Mouse (Mus musculus) stomach, embryonic 14.5 days (tissue): ENCODE data around the gene Foxb2. TPM values are rescaled to one million over a fixed set of nuclear protein-coding genes. Genes with fewer than 3 reads are reported as not detected.
"Not testable (repeated sequence)": the region's sequence is repeated elsewhere in the genome, so short reads cannot be mapped to it uniquely, and the experiment has no call there.

Experiments
- ATAC-seq: fragments of 200-750 bp; cut with Nextera tagmentation; 2 replicates; pipeline ENCODE4 v1.8.0; 2017; ENCODE audit warnings: low read depth, moderate TSS enrichment; ENCODE audit not compliant: insufficient number of reproducible peaks, insufficient read depth, low FRiP score
- H3K27ac ChIP-seq: fragments of 300-500 bp; sonication (generic); 2 replicates; pipeline ENCODE4 v1.5.1; 2014; ENCODE audit warnings: mild to moderate bottlenecking, low read length, moderate library complexity, mixed read lengths
- H3K27me3 ChIP-seq: fragments of 300-500 bp; sonication (generic); 2 replicates; pipeline ENCODE4 v1.6.1; 2014; ENCODE audit warnings: low read length, control low read depth, mixed read lengths; ENCODE audit not compliant: control insufficient read depth, insufficient read depth
- H3K36me3 ChIP-seq: fragments of 300-500 bp; sonication (generic); 2 replicates; pipeline ENCODE4 v1.6.1; 2014; ENCODE audit warnings: mild to moderate bottlenecking, control low read depth, low read length, moderate library complexity, mixed read lengths; ENCODE audit not compliant: control insufficient read depth, insufficient read depth
- H3K4me1 ChIP-seq: fragments of 300-500 bp; sonication (generic); 2 replicates; pipeline ENCODE4 v1.6.1; 2014; ENCODE audit warnings: low read length, control low read depth, mixed read lengths; ENCODE audit not compliant: control insufficient read depth, insufficient read depth
- H3K4me2 ChIP-seq: fragments of 300-500 bp; sonication (generic); replicated peaks from 2 replicates; pipeline ENCODE4 v1.6.1; 2014; ENCODE audit warnings: low read depth, low read length, control low read depth
- H3K4me3 ChIP-seq: fragments of 300-500 bp; sonication (generic); 2 replicates; pipeline ENCODE4 v1.5.1; 2014; ENCODE audit warnings: low read depth, low read length, control low read depth
- H3K9ac ChIP-seq: fragments of 300-500 bp; sonication (generic); replicated peaks from 2 replicates; pipeline ENCODE4 v1.6.1; 2014; ENCODE audit warnings: low read depth, mild to moderate bottlenecking, control low read depth, low read length, moderate library complexity, mixed read lengths
- H3K9me3 ChIP-seq: fragments of 300-500 bp; sonication (generic); 2 replicates; pipeline ENCODE4 v1.6.1; 2016; ENCODE audit warnings: low read depth, low read length, control low read depth; ENCODE audit not compliant: control insufficient read depth
- WGBS: fragments of 180-500 bp; shearing (Covaris S2); extraction: QIAGEN DNeasy Blood & Tissue Kit; methylation state at CpG from one replicate; pipeline ENCODE4 v1.1.7; 2014; 5-methylcytosine and 5-hydroxymethylcytosine counted together
- polyA plus RNA-seq: library from polyadenylated mRNA; unstranded; fragments of >200 nt; fragmentation: Nextera tagmentation; extraction: Ambion mirVana; gene quantifications from 2 replicates; pipeline ENCODE4 v1.2.1, GENCODE M21; 2014

Foxb2 gene
- polyA plus RNA-seq, 1 experiment from 2014 or later, result not detected

DNA sequence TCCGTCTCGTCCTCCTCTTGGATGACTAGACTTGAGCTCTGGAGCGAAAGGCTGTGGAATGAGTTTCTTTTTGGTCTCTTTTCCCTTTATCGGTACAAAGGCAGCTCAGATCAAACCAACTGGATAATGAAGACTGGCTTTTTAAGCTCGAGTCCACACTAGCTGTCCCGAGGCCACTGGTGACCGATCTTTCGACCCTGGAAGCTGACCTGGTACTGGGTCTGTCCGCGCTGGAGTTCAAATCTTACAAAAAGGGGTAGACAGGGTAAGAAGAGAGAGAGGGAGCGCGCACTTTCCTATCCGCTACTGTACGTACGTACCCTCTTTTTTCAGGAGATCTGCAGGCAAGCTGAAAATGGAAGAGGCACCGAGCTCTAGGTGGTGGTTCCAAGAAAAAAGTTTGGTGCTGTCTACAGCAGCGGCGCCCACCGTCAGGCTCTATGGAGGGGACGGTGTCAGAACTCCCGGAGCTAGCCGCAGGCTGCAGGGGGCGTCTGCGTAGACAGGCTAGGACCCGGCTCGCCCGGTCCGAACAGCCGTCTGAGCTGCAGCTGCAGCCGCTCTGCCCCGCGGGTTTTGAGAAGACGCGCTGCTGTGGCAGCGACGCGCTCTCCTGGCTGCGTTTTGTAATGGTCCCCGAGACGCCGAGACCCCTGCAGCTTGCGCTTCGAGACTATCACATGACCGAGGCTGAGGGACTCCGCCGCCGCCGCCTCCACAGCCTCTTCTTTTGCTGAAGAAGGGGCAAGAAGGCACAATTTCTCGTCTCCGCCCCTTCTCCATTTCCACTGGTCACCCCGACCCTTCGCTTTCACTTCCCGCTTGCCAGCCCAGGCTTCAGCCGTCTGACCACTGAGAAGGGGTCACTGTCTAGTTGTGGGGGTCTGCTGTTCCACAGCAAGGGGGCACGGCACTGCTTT lies 597 bp upstream of the Foxb2 start:
- Histone ChIP-seq H3K27me3 (peaks cover 58% of the 10 kb centered on the region), H3K4me2 (peak overlapping the region; percentile 40), H3K27ac (no peak overlapping the region), H3K4me1 (peaks cover 17% of the 10 kb centered on the region; the same call in 1 of the 2 replicates), H3K36me3 (no peaks in the 10 kb centered on the region), H3K4me3 (peak overlapping the region; percentile 22), H3K9ac (no peak overlapping the region), H3K9me3 (no peaks in the 10 kb centered on the region)
- ATAC-seq, result no peak
- WGBS, result 2% methylated on average over 55 of the region's 55 CpGs

- H3K4me3 ChIP-seq, result peak overlapping the region; percentile 34
- no peaks in the 10 kb centered on the region for H3K36me3 ChIP-seq
- peaks cover 17% of the 10 kb centered on the region; the same call in 1 of the 2 replicates for H3K4me1 ChIP-seq
- under 1% methylated on average over 72 of the region's 88 CpGs for WGBS
- no peak overlapping the region for H3K27ac ChIP-seq
- no peaks in the 10 kb centered on the region for H3K9me3 ChIP-seq
- no peak overlapping the region for H3K9ac ChIP-seq
- peak overlapping the region; percentile 54 for H3K4me2 ChIP-seq
- peak; percentile 42; the same call in 1 of the 2 replicates for ATAC-seq
- peaks cover 56% of the 10 kb centered on the region for H3K27me3 ChIP-seq
Measured at GRCm38 (mm10) chr19:16872331-16873180, 1.0 kb downstream of the Foxb2 start.

- Histone ChIP-seq H3K9ac (no peak overlapping the region), H3K27me3 (peaks cover 43% of the 10 kb centered on the region), H3K4me1 (peaks cover 17% of the 10 kb centered on the region; the same call in 1 of the 2 replicates), H3K36me3 (no peaks in the 10 kb centered on the region), H3K9me3 (no peaks in the 10 kb centered on the region), H3K27ac (no peak overlapping the region), H3K4me2 (no peak overlapping the region), H3K4me3 (no peak overlapping the region)
- no peak for ATAC-seq
- under 1% methylated on average over 24 of the region's 24 CpGs for WGBS
Measured at GRCm38 (mm10) chr19:16871192-16871760, 2.3 kb downstream of the Foxb2 start.

DNA sequence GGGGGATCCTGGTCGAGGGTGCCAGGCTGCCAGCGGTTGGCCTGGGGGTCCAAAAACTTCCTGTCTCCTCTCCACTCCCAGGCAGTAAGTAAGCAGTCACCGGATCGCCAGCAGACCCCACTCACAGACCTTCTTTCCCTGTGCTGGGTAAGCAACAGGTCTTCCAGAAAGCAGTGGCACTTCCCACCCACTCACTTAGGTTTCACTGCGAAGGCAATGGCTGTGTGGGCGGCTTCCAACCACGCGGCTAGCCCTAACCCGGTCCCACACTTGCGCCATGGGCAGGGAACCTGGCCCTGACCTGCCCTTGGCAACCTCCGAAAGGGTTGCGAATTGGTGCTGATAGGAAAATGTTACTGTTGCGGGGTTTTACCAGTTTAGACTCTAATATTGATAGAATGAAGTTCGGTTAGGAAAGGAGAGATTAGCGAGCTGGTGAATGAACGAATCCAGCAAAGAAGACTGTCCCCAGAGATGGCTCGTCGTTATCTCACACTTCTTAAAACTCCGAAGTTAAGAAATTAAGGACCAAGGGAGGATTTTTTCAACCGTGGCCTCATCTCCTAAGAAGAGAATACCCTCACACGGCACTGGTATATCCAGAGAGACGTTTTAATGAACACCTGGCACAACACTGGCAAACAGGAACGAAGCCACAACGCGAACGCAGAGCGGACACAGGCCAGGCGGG lies 3.0 kb downstream of the Foxb2 start:
- Histone ChIP-seq H3K27me3 (peaks cover 43% of the 10 kb centered on the region), H3K4me1 (peaks cover 17% of the 10 kb centered on the region; the same call in 1 of the 2 replicates), H3K9me3 (no peaks in the 10 kb centered on the region), H3K36me3 (no peaks in the 10 kb centered on the region), H3K4me2 (no peak overlapping the region), H3K4me3 (no peak overlapping the region), H3K27ac (no peak overlapping the region), H3K9ac (no peak overlapping the region)
- 2% methylated on average over 28 of the region's 28 CpGs for WGBS
- ATAC-seq, result no peak

GRCm38 (mm10) chr19:16868534-16868933 lies 5.1 kb downstream of the Foxb2 start:
- Histone ChIP-seq H3K9me3 (no peaks in the 10 kb centered on the region), H3K4me3 (no peak overlapping the region), H3K27me3 (peaks cover 33% of the 10 kb centered on the region), H3K27ac (no peak overlapping the region), H3K4me1 (peaks cover 11% of the 10 kb centered on the region; the same call in 1 of the 2 replicates), H3K4me2 (no peak overlapping the region), H3K9ac (no peak overlapping the region), H3K36me3 (no peaks in the 10 kb centered on the region)
- ATAC-seq, result no peak
- WGBS, result 29% methylated on average over 5 of the region's 5 CpGs

- H3K9ac ChIP-seq, result no peak overlapping the region
- no peak for ATAC-seq
- no peak overlapping the region for H3K27ac ChIP-seq
- no peak overlapping the region for H3K4me2 ChIP-seq
- H3K4me1 ChIP-seq, result no peaks in the 10 kb centered on the region
- H3K27me3 ChIP-seq, result no peaks in the 10 kb centered on the region
- H3K36me3 ChIP-seq, result no peaks in the 10 kb centered on the region
- 49% methylated on average over 4 of the region's 4 CpGs for WGBS
- H3K9me3 ChIP-seq, result no peaks in the 10 kb centered on the region
- H3K4me3 ChIP-seq, result no peak overlapping the region
Measured at GRCm38 (mm10) chr19:16858646-16859045, 15.0 kb downstream of the Foxb2 start.

GRCm38 (mm10) chr19:16856752-16857151 lies 16.9 kb downstream of the Foxb2 start:
- no peak overlapping the region for H3K4me3 ChIP-seq
- no peak for ATAC-seq
- H3K36me3 ChIP-seq, result no peaks in the 10 kb centered on the region
- H3K9ac ChIP-seq, result no peak overlapping the region
- no peak overlapping the region for H3K27ac ChIP-seq
- no peaks in the 10 kb centered on the region for H3K4me1 ChIP-seq
- H3K4me2 ChIP-seq, result no peak overlapping the region
- 59% methylated on average over 5 of the region's 5 CpGs for WGBS
- no peaks in the 10 kb centered on the region for H3K9me3 ChIP-seq
- H3K27me3 ChIP-seq, result no peaks in the 10 kb centered on the region

- not testable (repeated sequence) for H3K27ac ChIP-seq, H3K27me3 ChIP-seq, H3K36me3 ChIP-seq, H3K4me2 ChIP-seq, H3K4me1 ChIP-seq, H3K9ac ChIP-seq, ATAC-seq, H3K9me3 ChIP-seq, H3K4me3 ChIP-seq
- 92% methylated on average over 2 of the region's 2 CpGs for WGBS
Measured at GRCm38 (mm10) chr19:16844091-16844490, 29.5 kb downstream of the Foxb2 start.
